Comparison of ENCODE assay signal across 21 mouse cellular contexts in the genomic region with DNA sequence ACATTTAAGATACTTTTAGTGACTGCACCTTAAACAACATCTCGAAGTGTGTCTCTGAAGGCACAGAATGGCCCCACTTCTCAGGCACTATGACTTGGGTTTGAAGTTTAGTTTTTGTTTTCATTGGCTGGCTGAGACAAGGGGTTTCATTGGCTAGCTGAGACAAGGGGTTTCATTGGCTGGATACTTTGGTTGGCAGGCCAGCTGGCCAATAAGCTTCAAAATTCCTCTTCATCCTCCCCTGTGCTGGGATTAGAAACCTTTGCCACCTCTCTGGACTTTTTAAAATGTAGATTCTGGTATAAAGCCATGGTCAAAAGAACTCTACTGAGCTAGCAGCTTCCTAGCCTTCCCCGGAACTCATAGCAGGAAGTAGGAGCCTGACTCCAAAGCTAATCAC.
DNase-seq lines count a peak whose midpoint lies in the region; TF ChIP-seq lines count a peak whose summit lies in the region.
"Had no signal": no experiment of that assay in that cellular context is flagged by ENCODE, and none has a peak within 500 bp of the region (broad histone marks: within the 10 kb centered on the region; RNA-seq: fewer than 3 reads in every experiment).

No protein-coding gene starts in this region.

- no peaks in the 10 kb centered on the region for H3K36me3 ChIP-seq in testis, adult 2 months (ENCODE audit: control insufficient read depth, insufficient read depth, low read length)
- H3K36me3 ChIP-seq in ES-E14 (ENCODE audit: control insufficient read depth, insufficient read depth, low read length, poor library complexity, severe bottlenecking), result no peaks in the 10 kb centered on the region
- H3K36me3 ChIP-seq: embryonic facial prominence, embryonic 12.5 days; embryonic facial prominence, embryonic 15.5 days; hindbrain, embryonic 10.5 days; hindbrain, embryonic 13.5 days; intestine, embryonic 15.5 days had no signal

- no peak for TF ChIP-seq POLR2A in testis, adult 2 months (IDR thresholded peaks at IDR 0.05; ENCODE audit: control insufficient read depth, low read depth, low read length)

- H3K4me1 ChIP-seq in testis, adult 2 months (ENCODE audit: control insufficient read depth, insufficient read depth, low read length), result 0 out of 2 replicates have a peak, but pooled peaks cover 3% of the 10 kb centered on the region
- H3K4me1 ChIP-seq in ES-E14 (ENCODE audit: control insufficient read depth in 2 of 2, insufficient read depth in 2 of 2, low read length in 2 of 2, poor library complexity in 1 of 2), result no peaks in the 10 kb centered on the region
- H3K4me1 ChIP-seq: embryonic facial prominence, embryonic 12.5 days; intestine, embryonic 15.5 days had no signal

- in situ Hi-C loops in ES-E14 (cut with MboI; ENCODE audit: low sequenced_read_pairs in 2 of 2, unreplicated experiment in 2 of 2), result no loop called here

- H3K9ac ChIP-seq in ES-E14 (ENCODE audit: insufficient read depth, low read depth, low read length, poor library complexity, severe bottlenecking), result no peak overlapping the region
- H3K9ac ChIP-seq: embryonic facial prominence, embryonic 12.5 days; embryonic facial prominence, embryonic 15.5 days; forebrain, postnatal 0 days; hindbrain, embryonic 13.5 days; intestine, embryonic 15.5 days had no signal

- H3K9me3 ChIP-seq in ES-E14 (ENCODE audit: control insufficient read depth, insufficient read depth, low read depth, low read length), result no peaks in the 10 kb centered on the region
- H3K9me3 ChIP-seq: embryonic facial prominence, embryonic 12.5 days; embryonic facial prominence, embryonic 15.5 days; hindbrain, embryonic 10.5 days; hindbrain, embryonic 13.5 days; intestine, embryonic 15.5 days had no signal

- H3K27me3 ChIP-seq in testis, adult 2 months (ENCODE audit: control insufficient read depth, insufficient read depth, low read length), result no peaks in the 10 kb centered on the region
- H3K27me3 ChIP-seq: embryonic facial prominence, embryonic 12.5 days; hindbrain, embryonic 13.5 days had no signal

- no peak overlapping the region for H3K27ac ChIP-seq in testis, adult 2 months (ENCODE audit: control insufficient read depth, insufficient read depth, low read depth, low read length)
- no peak overlapping the region for H3K27ac ChIP-seq in ES-E14 (ENCODE audit: insufficient read depth, low read depth, low read length, poor library complexity, severe bottlenecking)
- H3K27ac ChIP-seq: embryonic facial prominence, embryonic 12.5 days; embryonic facial prominence, embryonic 15.5 days; gastrocnemius, adult 2 months; hindbrain, embryonic 10.5 days; hindbrain, embryonic 13.5 days; intestine, embryonic 15.5 days had no signal

- H3K4me3 ChIP-seq in testis, adult 2 months (ENCODE audit: control insufficient read depth, low read depth, low read length), result peak overlapping the region; percentile 15
- H3K4me3 ChIP-seq in ES-E14 (ENCODE audit: insufficient read depth in 1 of 2, low read depth in 1 of 2, low read length in 2 of 2, poor library complexity in 1 of 2, severe bottlenecking in 1 of 2), result no peak overlapping the region
- H3K4me3 ChIP-seq: embryonic facial prominence, embryonic 12.5 days; embryonic facial prominence, embryonic 15.5 days; gastrocnemius, adult 2 months; hindbrain, embryonic 10.5 days; hindbrain, embryonic 13.5 days; intestine, embryonic 15.5 days had no signal

- no peak for TF ChIP-seq CTCF in testis, adult 2 months (IDR thresholded peaks at IDR 0.05; ENCODE audit: control insufficient read depth, insufficient read depth, insufficient replicate concordance, low read depth, low read length)

- no peak for DNase-seq in testis, postnatal 14 days (ENCODE audit: low spot score)
- DNase-seq in ES-E14 (ENCODE audit: low read depth, low spot score) (no peak), ZHBTc4 (ENCODE audit: low read depth, low spot score) (peak; percentile 31)
- DNase-seq in right cerebral cortex, postnatal 36 days (ENCODE audit: low spot score in 2 of 2), result no peak
- DNase-seq in cerebellum, adult 11 months, result no peak
- DNase-seq: adrenal gland, adult 2 months; adrenal gland, postnatal 14 days; cerebellum, adult 11-12 months; cerebellum, adult 8-10 months; cerebellum, postnatal 10 days; cerebellum, postnatal 36 days; forebrain, postnatal 0 days; gastrocnemius, adult 2 months; gastrocnemius, postnatal 14 days; heart, adult 11 months had no signal

TF ChIP-seq in ES-E14, 5 proteins besides CTCF, POLR2A, EP300 and RAD21:
- TF ChIP-seq CHD2 (IDR thresholded peaks at IDR 0.05; ENCODE audit: low read depth, low read length), result peak; percentile 65
- no peak for TF ChIP-seq ZC3H11A (IDR thresholded peaks at IDR 0.05; ENCODE audit: borderline replicate concordance, low read depth, low read length)
